ENCODE assay signal across 25 mouse cellular contexts in genomic region chr3:107255992-107256391, GRCm38 (mm10). TPM values are rescaled to one million over a fixed set of nuclear protein-coding genes. Genes with fewer than 3 reads are reported as not detected.
"Had no signal": no experiment of that assay in that cellular context is flagged by ENCODE, and none has a peak within 500 bp of the region (broad histone marks: within the 10 kb centered on the region; RNA-seq: fewer than 3 reads in every experiment).

No protein-coding gene starts in this region.

- DNase-seq: kidney, postnatal 10 days; kidney, postnatal 4 days; left cerebral cortex, postnatal 4 days; lung, adult 18-20 months; midbrain, embryonic 14.5 days; retina, postnatal 1 day; right cerebral cortex, postnatal 4 days; spleen, adult 18-20 months; thymus, adult 2 months; thymus, postnatal 25 days had no signal

- H3K9me3 ChIP-seq: limb, embryonic 13.5 days had no signal

- H3K4me2 ChIP-seq: limb, embryonic 13.5 days had no signal

- H3K27me3 ChIP-seq: limb, embryonic 13.5 days had no signal

- H3K27ac ChIP-seq: limb, embryonic 13.5 days; liver, embryonic 14.5 days had no signal

- H3K9ac ChIP-seq: limb, embryonic 13.5 days; liver, embryonic 14.5 days had no signal

- H3K4me3 ChIP-seq: limb, embryonic 13.5 days; myocyte had no signal

- H3K36me3 ChIP-seq: limb, embryonic 13.5 days had no signal

RNA-seq across cellular contexts. Expression of gene Prok1, which starts 16.5 kb away (rescaled TPM):
- total RNA-seq: layer of hippocampus, postnatal 14 days; left cerebral cortex, postnatal 10 days; left cerebral cortex, postnatal 4 days; megakaryocyte-erythroid progenitor cell, adult 5-6 weeks had no signal
- polyA plus RNA-seq: kidney, embryonic 14.5 days; lung, embryonic 16.5 days; neural tube, embryonic 11.5 days; stomach, embryonic 14.5 days; testis, adult 2 months had no signal

RNA-seq across cellular contexts. Expression of gene A630076J17Rik, which starts 25.6 kb away (rescaled TPM):
- total RNA-seq: layer of hippocampus, adult 8-10 months; layer of hippocampus, postnatal 14 days; left cerebral cortex, adult 18-20 months; left cerebral cortex, postnatal 10 days; left cerebral cortex, postnatal 4 days; liver, adult 2 months; megakaryocyte-erythroid progenitor cell, adult 5-6 weeks had no signal
- polyA plus RNA-seq: kidney, embryonic 14.5 days; limb, embryonic 13.5 days; liver, adult 2 months; liver, embryonic 14.5 days; midbrain, embryonic 14.5 days; myocyte; neural tube, embryonic 11.5 days; testis, adult 2 months; urinary bladder, adult 2 months had no signal

RNA-seq across cellular contexts. Expression of gene Cym, which starts 34.5 kb away (rescaled TPM):
- total RNA-seq: layer of hippocampus, postnatal 14 days; left cerebral cortex, adult 18-20 months; left cerebral cortex, postnatal 4 days; megakaryocyte-erythroid progenitor cell, adult 5-6 weeks had no signal
- polyA plus RNA-seq: kidney, embryonic 14.5 days; limb, embryonic 13.5 days; liver, adult 2 months; neural tube, embryonic 11.5 days; testis, adult 2 months; urinary bladder, adult 2 months had no signal

RNA-seq across cellular contexts. Expression of gene Slc16a4, which starts 35.0 kb away (rescaled TPM):
- total RNA-seq: liver, adult 2 months; megakaryocyte-erythroid progenitor cell, adult 5-6 weeks had no signal
- polyA plus RNA-seq: liver, adult 2 months had no signal
